Mouse (Mus musculus) embryo, embryonic 10 days (tissue): ENCODE measurements around the gene Appbp2.
A peak's percentile ranks its signal among the peaks of the same experiment; 100 is the strongest.
"Not testable (repeated sequence)": the region's sequence is repeated elsewhere in the genome, so short reads cannot be mapped to it uniquely, and the experiment has no call there.

Source experiments
- DNase-seq: peaks from one replicate; pipeline ENCODE4 v3.0.0-alpha.2; 2015; ENCODE audit warnings: low spot score

Appbp2 gene

DNA sequence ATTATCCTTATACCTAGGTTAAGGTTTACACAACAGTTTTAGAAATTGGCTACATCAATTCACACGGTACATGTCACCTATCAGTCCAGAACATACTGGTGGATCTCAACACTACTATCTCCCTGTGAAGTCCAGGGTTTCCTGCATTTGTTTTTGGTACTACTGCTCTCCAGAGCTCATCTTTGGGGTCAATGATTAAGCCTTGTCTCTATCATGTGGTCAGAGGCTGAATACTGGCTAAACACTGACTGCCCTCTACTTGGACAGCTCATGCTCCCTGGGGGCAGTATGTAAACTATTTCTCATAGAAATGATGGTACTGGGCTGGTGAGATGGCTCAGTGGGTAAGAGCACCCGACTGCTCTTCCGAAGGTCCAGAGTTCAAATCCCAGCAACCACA, 11.7 kb downstream of the Appbp2 start:
- DNase-seq, result no peak

DNA sequence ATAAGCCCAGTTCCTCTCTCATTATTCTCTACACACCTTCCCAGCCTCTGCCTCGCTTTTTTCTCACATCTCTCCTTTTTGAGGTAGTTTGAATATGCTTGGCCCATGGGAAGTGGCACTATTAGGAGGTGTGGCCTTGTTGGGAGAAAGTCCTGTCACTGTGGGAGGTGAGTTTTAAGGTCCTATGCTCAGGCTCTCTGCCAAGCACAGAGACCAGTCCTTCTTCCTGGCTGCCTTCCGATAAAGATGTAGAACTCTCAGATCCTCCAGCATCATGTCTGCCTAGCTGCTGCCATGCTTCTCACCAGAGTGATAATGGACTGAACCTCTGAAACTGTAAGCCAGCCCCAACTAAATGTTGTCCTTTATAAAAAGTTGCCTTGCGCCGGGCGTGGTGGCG, 12.4 kb downstream of the Appbp2 start:
- no peak for DNase-seq

DNA sequence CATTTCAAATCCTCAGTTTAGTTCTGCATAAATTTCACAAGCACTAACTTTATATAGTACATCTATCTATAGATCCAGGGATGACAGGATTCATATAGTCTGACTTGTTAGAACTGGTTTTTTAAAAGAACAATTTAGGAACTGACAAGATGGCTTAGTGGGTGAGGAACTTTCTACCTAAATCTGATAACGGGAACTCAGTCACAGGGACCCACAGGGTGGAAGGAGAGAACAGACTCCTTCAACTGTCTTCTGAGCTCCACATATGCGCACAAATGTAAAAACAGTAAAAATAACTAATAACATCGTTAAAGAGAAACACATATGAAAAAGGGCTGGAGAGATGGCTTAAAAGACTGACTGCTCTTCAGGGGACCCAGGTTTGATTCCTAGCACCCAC, 15.9 kb downstream of the Appbp2 start:
- DNase-seq, result no peak

DNA sequence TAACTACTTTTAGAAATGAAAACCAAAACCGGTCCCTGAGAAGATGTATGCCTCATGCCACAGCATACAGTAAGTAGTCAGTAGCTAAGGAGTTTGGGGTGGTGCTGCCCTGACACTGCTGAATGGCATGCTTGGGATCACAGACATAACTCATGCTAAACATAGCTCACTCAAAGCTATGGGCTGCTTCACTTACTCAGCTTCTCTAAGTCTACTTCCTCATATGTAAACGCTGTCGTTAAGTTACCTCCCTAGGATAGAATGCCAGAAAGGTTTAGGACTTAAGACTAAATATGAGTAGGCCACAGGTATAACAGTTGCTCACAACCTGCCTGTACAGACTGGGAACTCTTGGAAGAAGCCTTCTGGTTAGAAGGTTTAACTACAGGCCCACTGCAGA, 20.3 kb downstream of the Appbp2 start:
- DNase-seq, result no peak

DNA sequence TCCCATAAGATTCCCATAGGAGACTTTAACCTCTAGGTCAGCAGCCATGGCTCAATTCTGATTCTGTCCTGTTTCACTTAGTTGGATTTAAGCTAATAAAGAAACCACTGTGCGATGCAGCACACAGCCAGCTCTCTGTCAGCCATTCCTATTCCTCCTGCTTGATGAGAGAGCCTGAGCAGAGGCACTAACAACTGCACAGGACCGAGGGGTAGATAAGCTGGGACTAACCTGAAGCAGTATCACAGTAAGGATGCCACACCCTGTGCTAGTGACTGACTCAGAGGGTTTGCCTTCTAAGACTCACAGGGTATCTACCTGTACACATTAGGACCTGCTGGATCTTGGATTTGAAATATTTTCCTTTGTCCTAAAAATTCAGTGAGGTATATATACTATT, 21.7 kb downstream of the Appbp2 start:
- DNase-seq, result no peak

DNA sequence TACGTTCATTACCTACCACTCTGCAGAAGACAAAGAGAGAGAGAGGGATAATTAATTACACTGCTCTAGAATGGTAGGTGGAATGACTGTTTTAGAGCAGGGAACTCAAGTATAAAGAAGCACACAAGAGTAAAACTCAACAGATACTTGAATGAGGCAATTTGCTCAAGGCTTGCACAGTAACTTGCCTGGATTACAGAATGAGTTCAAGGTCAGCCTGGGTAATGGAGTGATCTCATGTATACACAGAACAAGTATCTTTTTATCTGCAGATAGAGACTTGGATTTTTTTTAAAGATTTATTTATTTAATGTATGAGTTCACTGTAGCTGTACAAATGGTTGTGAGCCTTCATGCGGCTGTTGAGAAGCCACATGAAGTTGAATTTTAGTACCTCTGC, 23.8 kb downstream of the Appbp2 start:
- DNase-seq, result no peak

DNA sequence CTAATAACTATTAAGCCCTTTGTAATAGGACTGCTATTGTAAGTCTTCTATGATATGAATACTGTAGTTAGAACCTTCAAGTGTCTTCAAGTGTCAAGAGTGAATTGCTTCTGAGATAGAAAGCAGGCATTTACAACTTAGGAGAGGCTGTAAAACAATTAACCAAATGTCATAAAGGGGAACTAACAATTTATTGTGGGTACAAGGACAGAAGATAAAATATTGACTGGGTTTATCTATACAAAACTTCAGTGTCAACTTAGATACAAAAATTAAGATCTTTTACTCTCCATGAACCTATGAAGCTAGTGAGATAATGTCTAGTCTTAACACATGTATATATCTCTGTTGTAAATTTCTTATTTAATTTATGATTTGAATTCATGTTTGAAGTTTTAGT, 28.7 kb downstream of the Appbp2 start:
- DNase-seq, result no peak

DNA sequence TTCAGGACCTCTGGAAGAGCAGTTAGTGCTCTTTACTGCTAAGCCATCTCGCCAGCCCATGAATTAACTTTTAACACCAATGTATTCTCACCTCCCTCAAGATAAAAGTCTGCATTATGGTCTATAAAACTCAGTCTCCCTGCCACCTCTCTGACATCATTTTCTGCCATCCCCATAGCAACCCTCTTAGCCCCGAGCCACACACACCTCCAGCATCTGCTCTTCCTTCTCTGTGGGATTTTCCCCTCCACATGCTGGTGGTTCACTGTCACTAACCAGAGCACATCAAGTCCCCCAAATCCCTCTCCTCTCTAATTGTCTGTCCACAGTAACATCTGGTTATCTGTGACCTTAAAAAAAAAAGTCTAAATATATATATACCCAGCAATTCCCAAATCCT, 36.0 kb downstream of the Appbp2 start:
- DNase-seq, result no peak

DNA sequence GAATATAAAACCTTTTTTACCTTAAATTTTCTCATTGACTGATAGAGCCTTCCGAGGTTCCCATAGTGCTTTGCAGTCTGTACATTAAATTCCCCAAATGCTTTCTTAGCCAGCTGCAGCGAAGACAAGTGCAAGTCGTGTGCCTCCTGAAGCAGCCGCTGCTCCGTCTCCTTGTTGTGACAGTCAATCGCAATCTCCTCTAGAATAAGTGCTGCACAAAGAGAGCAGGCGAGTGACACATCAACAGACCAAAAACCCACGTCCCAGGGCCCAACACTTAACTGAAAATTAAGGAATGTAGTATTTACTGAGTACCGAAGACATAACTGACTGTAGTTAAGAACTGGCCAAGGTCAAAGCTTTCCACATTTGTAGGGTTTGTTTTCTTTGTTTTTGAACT, 38.9 kb downstream of the Appbp2 start:
- DNase-seq, result no peak

DNA sequence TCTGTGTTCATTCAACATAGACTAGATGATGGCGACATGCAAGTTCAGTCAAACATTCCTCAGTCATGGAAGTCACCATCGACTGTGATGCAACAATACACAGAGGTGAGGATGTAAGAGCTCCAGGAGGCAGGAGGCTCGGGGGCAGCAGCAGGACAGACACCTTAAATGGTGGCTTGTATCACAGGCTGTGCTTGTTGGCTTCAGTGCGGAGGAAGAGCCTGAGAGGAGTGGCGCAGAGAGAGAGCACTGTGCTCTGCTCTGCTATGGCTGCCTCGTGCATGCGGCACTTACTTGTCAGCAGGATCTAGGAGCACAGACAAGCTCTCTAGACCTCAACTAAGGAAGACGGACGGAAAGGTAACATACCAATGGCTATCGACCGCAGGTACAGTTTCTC, 40.7 kb downstream of the Appbp2 start:
- no peak for DNase-seq

DNA sequence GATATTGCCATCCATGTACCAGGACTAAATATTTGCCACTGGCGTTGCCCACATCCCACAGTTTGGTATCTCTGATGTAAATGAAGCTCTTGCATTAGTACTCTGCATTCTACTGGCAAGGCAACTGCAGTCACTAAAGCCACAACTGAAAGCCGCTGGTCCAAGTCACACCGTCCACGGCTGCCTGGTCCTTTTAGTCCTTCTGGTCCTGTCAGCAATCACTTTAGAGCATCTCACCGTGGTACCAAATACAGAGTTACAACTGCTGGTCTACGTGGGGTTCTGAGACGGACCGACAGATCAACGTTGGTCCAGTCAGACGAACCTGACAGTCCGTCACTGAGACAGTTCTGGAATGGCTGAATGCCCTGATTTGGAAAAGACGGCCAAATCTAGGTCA, 44.2 kb downstream of the Appbp2 start:
- DNase-seq, result no peak

DNA sequence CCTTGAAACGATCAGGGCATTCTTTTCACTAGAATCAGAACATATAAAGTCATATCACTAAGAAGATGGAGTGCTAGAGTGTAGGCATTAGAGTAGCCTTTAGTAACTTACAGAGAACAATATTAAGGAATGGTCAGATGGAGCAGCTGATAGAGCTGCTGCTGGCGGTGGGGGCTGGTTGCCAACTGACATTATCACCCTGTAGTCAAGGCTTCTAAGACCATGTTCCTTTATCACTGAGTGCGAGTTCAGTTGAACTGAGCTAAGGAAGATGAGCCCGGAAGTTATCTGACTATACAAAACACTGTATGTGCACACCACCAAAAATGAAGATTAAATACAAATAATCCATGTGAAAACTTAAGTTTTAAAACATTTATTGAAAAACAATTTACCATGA, 45.8 kb downstream of the Appbp2 start:
- DNase-seq, result no peak

DNA sequence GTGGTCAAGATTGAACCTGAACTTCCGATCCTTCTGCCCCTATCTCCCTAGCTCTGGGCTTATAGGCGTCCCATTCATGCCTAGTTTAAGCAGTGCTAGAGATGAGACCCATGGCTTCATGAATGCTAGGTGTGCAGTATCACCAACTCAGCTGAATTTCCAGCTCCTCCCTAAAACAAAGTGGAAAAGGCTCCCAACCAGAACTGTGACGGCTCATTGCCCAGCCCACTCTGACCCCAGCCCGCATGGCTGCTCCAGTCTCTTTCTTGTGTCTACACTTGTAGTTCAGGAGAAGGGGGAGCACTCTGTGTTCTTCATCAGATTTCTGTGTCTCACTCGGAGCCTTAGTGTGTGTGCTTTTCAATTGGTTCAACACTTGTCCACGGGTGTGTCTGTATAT, 50.1 kb downstream of the Appbp2 start:
- DNase-seq, result no peak

DNA sequence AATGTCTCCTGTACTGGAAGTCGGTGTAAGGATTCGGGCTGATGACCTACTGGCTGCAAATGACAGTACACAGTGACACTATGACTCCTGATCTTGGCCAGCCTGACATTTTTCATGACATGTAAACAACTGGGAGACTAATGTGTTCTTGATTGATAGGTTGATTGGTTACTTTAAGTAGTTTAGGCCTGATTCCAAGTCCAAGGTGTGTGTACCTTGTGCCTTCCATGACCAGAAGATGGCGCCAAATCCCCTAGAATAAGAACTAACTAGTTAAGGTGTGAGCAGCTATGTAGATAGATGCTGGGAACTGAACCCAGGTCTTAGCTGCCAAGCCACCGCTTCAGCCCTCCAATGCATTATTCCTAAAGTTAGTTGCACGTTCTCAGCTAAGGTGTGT, 50.8 kb downstream of the Appbp2 start:
- DNase-seq, result peak; percentile 81

DNA sequence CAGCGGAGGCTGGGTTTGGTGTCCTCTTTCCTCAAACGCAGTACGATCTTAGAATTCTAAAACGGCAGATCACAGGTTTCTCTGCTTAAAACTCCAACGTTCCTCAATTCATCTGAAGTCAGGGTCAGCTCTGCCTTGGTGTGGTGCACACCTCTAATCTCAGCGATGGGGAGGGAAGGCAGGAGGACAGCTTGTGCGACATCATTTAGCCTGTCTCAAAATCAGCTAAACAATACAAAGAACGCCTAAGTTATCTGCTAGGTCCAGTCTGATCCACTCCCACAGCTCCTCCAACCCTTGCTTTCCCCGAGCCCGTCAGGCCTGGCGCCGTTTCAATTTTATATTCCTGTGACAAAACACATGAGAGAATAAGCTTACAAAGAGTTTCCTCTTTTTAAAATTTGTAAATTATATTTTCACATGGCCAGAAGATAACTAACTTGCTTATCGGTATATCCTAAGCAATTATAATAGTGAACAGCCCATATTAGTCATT, 51.6 kb downstream of the Appbp2 start:
- no peak for DNase-seq

DNA sequence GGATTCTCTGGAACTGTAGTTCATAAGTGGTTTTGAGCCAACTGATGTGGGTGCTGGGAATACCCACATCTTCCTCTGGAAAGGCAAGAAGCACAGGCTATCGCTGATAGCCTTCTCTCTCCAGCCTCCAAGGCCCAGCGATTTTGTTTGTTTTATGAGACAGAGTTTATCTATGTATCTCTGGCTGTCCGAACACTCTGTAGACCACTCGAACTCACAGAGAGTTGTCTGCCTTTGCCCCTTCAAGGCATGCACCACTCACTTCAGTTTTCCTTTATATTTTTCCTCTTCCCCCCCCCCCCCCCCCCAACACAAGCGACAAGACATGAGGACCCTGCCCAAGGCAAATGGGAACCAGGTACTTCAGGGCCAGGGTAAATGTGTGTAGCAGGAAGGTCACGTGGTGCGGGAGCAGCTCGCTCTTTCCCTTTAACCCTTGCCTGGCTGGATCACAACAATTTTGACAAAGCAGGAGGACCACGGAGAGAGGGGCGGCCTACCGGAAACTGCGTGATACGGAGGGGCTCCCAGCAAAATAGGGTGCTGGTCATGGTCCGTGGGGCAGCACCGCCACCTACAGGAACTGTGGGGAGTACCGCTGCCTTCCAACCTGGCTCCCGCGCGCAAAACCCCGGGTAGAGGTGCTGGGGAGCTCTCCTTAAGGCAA, 52.2 kb downstream of the Appbp2 start:
- DNase-seq, result peak; percentile 94

DNA sequence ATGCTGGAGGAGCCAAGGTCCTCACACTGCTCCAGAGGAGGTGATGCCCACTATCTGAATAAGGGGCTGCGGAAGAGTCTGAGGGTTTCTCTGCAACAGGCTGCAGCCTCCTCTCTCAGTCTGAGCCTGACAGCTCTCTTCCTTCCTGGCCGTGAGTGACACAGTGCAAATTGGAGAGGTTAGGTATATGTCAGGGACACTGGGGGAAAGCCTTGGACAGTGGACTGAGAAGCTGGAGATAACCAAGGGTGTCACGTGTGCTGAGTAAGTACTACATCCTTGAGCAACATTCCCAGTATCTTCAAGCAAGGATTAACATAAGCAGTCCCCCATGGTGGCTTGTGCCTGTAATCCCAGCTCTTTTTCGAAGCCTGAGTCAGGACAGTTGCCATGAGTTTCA, 56.5 kb downstream of the Appbp2 start:
- no peak for DNase-seq

DNA sequence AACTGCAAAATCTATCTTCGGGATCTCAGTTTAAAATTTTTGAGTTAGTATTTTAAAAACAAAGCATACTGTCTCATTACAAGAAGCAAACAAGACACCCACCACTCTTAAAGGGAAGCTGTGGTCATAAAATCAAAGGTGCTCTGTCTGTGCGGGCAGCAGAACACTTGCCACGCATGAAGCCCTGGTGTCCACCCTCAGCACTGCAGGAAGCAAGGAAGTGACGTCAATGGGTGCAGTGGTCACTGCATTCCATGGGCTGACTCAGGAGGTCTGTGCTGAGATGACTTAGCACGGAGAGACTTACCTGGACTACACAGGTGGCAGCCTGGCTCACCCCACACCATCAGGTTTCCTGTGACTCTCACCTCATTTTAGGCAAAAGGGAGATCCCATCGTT, 57.2 kb downstream of the Appbp2 start:
- no peak for DNase-seq

DNA sequence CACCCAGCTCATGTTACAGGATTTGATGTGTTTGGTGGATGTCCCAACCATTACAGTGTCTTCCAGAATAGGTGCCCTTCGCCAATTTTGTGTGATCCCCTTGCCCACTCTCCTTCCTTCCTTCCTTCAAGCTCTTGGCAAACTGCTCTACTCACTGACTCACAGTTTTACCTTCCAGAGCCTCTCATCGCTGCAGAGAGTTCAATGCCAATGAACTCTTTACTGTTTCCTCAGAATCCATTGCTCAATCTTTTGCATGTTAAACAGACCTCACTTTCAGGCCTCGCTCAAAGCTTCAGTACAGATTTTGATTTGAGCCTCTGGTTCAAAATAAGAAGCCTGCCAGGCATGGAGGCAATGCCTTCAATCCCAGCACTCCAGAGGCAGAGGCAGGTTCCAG, 59.0 kb downstream of the Appbp2 start:
- DNase-seq, result no peak

DNA sequence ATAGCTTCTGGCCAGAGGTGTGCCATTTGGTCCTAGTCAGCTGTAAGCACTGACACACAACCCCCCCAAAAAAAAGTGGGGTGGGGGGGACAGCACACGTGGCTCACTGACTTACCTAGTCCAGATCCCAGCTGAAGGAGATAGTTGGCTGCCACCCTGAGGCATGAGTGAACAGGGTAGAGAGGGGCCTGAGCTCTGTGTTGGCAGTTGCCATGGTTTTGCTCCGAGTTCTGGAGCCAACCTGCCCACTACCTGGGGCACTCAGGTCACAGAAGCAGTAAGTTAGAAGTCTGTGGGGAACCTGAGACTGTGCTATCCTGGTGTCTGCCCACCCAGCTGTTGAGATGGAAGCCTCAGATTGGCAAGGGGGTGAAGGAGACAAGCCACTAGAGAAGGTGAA, 64.1 kb downstream of the Appbp2 start:
- no peak for DNase-seq

DNA sequence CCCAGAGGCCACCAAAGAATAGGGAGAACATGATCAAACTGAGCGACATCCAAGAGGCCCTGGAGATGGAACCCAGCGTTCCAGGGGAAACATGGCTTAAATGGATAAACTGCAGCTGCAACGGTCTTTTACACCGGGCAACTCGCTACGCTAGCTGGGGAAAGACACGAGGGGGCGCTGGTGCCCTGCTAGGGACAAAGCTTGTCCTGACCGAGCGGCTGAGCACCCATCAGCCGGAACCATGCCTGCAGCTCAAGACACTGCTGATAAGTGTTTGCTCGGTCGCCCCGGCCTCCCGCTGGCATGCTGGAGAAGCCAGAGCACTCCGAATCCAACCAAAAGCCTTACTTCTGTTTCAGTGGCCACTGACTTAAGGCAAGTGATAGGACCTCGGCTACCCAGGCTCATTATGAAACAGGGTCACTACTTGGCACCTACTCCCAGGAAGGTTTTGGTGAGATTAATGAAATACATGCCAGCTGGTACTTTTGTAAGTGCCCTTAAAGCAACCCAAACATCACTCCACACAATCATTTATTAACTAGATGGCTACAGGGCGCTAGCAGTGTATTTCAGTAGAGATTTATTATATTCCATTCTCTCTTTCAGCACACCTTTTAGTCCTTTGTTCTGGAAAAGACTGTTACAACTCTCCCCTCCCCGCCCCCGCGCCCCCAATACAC, 64.7 kb downstream of the Appbp2 start, which contains the start of gene 1700125H20Rik:
1700125H20Rik (plus strand) TSS at position 347 of the 683 bp plus-strand sequence.
- DNase-seq, result peak; percentile 97

DNA sequence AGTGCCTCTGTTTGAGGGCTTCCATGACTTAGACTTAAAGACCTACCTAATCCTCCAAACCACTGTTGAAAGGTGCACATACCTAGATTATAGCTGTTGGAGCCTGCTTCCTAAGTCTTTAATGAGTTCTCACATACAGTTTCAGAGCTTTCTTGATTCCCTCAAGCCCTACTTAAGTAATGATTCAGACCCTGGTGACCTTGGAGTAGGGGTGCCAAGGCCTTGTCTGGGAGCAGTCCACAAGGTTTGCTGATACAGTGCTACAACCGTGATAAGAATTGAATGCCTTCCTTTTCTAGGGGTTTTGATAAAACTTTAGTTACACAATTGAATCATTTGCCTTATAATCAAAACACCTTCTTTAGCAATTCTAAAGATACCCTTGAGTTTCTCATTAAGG, 67.4 kb downstream of the Appbp2 start:
- DNase-seq, result no peak

DNA sequence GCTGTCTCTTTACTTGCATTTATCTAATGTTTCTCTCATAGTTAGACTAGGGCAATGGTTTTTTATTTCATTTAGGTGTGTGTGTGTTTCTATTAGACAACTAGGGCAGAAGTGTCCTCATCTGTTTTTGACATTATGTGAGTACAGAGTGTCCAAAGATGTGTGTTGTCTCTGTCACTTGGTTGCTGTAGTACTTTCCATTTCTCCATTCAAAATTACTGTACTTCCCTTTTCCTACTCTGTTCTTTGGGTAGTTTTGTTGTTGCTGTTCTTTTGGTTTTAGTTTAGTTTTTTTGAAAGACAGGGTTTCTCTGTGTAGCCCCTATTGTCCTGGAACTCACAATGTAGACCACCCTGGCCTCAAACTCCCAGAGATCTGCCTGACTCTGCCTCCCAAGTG, 70.6 kb downstream of the Appbp2 start:
- DNase-seq, result no peak

DNA sequence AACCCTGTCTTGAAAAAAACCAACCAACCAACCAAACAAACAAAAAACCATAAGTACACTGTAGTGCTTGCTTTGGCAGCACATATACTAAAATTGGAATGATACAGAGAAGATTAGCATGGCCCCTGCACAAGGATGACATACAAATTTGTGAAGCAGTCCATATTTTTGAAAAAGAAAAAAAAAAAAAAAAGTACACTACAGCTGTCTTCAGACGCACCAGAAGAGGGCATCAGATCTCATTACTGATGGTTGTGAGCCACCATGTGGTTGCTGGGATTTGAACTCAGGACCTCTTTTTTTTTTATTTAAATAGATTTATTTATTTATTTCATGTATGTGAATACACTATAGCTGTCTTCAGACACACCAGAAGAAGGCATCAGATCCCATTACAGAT, 71.9 kb downstream of the Appbp2 start:
- not testable (repeated sequence) for DNase-seq
